Mouse (Mus musculus) heart, adult 2 months (tissue): ENCODE results near the gene Stard13.

Source experiments
- CTCF ChIP-seq: fragments of 200-600 bp; IDR thresholded peaks from 2 replicates; pipeline ENCODE4 v1.8.1; 2022; ENCODE audit warnings: antibody characterized with exemption, mild to moderate bottlenecking, moderate library complexity
- EP300 ChIP-seq: fragments of 200-500 bp; IDR thresholded peaks from 2 replicates; pipeline ENCODE4 v1.6.1; 2011; ENCODE audit warnings: low read depth, low read length, control low read depth; ENCODE audit not compliant: insufficient read depth
- POLR2A ChIP-seq: fragments of 200-500 bp; IDR thresholded peaks from 2 replicates; pipeline ENCODE4 v1.6.1; 2011; ENCODE audit warnings: mild to moderate bottlenecking, low read depth, low read length, control low read depth; ENCODE audit not compliant: insufficient read depth

DNA sequence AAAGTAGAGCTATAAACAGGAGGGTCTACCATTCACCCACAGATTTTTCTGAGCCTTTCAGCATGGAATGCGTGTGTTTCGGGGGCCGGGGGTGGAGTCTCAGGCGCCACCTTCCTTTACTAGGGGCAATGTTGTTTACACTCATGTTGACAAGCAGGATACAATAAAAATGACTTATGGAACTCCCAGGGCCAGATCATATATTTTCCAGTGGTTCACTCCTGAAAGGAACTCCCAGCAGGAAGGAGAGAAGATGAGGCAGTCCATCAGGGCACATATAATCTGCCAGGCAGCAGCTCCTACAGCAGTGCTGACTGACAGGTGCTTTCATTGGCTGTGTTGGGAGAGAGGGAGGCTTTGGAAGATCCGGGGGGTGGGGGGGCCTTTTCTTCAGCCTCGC, 66.0 kb downstream of the Stard13 start:
- TF ChIP-seq POLR2A (no peak), CTCF (no peak), EP300 (no peak)
